Mouse (Mus musculus): ENCODE measurements at regions not wholly inside any gene's neighbourhood (a gene's known extent, or its start where the extent isn't known, plus 50 kb on each side); places are given as distances from the start of the nearest gene placed in this dataset.

DNA sequence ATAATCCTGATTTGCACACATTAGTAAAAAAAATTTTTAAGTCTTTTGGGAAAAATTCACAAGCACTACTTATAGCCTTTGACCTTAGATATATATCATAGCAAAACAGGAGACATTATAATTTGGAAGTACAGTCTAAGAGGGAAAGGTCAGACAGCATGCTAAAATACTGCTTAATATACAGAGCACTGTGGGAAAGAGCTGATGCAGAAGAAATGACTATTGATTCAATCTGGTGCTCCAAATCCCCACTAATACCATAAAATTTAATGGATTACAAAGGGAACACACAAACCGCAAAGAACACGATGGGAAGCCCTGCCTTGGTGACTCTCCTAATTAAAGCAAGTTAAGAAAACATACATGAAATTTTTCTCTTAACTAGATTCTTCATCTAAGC, 126.3 kb downstream of the S1pr1 start:
- no peak overlapping the region for H3K4me2 ChIP-seq (ENCODE audit: low read depth, low read length)
- 57% methylated on average over 2 of the region's 2 CpGs for WGBS
- no peaks in the 10 kb centered on the region for H3K36me3 ChIP-seq (replicated peaks; ENCODE audit: control insufficient read depth, insufficient read depth, low read depth, low read length)
- ATAC-seq (replicated peaks; ENCODE audit: insufficient number of reproducible peaks, low FRiP score, low TSS enrichment, low read depth), result no peak
- H3K9ac ChIP-seq (replicated peaks; ENCODE audit: low read length), result no peak overlapping the region
- H3K27me3 ChIP-seq (ENCODE audit: control insufficient read depth, insufficient read depth, low read length), result no peaks in the 10 kb centered on the region
- H3K27ac ChIP-seq (replicated peaks; ENCODE audit: low read depth, low read length), result no peak overlapping the region
- no peak overlapping the region for H3K4me3 ChIP-seq (ENCODE audit: low read depth, low read length)
- DNase-seq (ENCODE audit: low spot score), result no peak
- H3K4me1 ChIP-seq (ENCODE audit: control insufficient read depth, insufficient read depth, low read length), result no peaks in the 10 kb centered on the region
- H3K9me3 ChIP-seq (replicated peaks; ENCODE audit: control insufficient read depth, low read length), result no peaks in the 10 kb centered on the region

DNA sequence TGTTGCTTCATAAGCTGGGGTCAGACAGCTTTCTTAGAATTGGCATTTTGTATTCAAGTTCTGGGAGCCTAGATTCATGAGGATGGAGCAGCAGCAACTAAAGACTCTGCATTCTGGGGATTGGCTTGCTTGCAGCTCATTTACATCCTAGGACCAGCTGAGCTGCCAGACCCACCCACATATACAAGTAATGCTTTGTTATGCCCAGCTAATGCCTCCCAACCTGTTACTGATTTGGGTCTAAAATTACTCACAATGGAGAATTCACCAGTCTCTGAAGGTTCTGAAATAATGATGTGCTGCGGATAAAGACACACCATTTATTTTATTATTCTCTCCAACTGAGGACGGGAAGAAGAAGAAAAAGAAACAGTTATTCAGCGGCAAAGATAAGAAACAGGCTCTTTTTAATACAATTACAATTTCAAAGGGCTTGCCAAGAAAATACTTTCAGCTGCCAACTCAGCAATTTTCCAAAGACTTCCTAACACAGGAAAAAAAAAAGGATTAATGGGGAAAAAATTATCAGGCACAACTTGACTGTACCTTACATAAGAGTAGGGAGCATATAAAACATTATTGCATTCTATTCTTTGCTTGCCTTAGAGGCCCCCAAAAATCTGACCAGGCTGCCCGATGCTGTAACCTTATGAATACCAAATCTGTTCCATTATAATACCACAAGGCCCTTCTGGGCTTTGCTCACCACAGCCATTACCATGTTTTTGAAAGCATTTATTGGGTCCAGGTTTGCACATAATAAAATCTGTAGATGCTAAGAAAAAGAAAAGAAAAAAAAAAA, 134.5 kb downstream of the S1pr1 start:
- Histone ChIP-seq H3K4me1 (ENCODE audit: control insufficient read depth, insufficient read depth, low read length) (no peaks in the 10 kb centered on the region), H3K9ac (replicated peaks; ENCODE audit: low read length) (no peak overlapping the region), H3K4me3 (ENCODE audit: low read depth, low read length) (no peak overlapping the region), H3K27me3 (ENCODE audit: control insufficient read depth, insufficient read depth, low read length) (no peaks in the 10 kb centered on the region), H3K36me3 (replicated peaks; ENCODE audit: control insufficient read depth, insufficient read depth, low read depth, low read length) (no peaks in the 10 kb centered on the region), H3K27ac (replicated peaks; ENCODE audit: low read depth, low read length) (no peak overlapping the region), H3K9me3 (replicated peaks; ENCODE audit: control insufficient read depth, low read length) (no peaks in the 10 kb centered on the region), H3K4me2 (ENCODE audit: low read depth, low read length) (no peak overlapping the region)
- WGBS, result 50% methylated on average over 4 of the region's 4 CpGs
- DNase-seq (ENCODE audit: low spot score) (peak; percentile 33), ATAC-seq (replicated peaks; ENCODE audit: insufficient number of reproducible peaks, low FRiP score, low TSS enrichment, low read depth) (no peak)

DNA sequence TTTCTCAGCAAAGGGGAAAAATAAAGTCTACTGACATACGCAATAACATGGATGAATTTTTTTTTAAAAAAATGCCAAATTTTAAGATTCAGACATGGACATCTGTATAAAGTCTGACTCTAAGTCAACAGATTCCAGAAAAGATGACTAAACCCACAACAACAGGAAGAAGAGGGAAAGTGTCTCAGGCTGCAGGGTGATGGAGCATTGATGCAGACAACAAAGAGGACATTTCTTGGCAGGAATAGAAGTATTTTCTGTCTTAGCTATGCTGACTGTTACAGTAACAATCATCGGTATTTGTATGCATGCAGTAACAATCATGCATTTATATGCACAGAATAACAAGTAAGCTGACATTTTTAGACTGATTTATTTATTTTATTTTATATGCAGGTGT, 139.5 kb downstream of the S1pr1 start:
- 98% methylated on average over 2 of the region's 2 CpGs for WGBS
- ATAC-seq (replicated peaks; ENCODE audit: insufficient number of reproducible peaks, low FRiP score, low TSS enrichment, low read depth), result no peak
- no peaks in the 10 kb centered on the region for H3K36me3 ChIP-seq (replicated peaks; ENCODE audit: control insufficient read depth, insufficient read depth, low read depth, low read length)
- no peak overlapping the region for H3K4me3 ChIP-seq (ENCODE audit: low read depth, low read length)
- H3K9me3 ChIP-seq (replicated peaks; ENCODE audit: control insufficient read depth, low read length), result no peaks in the 10 kb centered on the region
- H3K4me1 ChIP-seq (ENCODE audit: control insufficient read depth, insufficient read depth, low read length), result no peaks in the 10 kb centered on the region
- no peak overlapping the region for H3K4me2 ChIP-seq (ENCODE audit: low read depth, low read length)
- no peak for DNase-seq (ENCODE audit: low spot score)
- no peak overlapping the region for H3K27ac ChIP-seq (replicated peaks; ENCODE audit: low read depth, low read length)
- no peak overlapping the region for H3K9ac ChIP-seq (replicated peaks; ENCODE audit: low read length)
- no peaks in the 10 kb centered on the region for H3K27me3 ChIP-seq (ENCODE audit: control insufficient read depth, insufficient read depth, low read length)

DNA sequence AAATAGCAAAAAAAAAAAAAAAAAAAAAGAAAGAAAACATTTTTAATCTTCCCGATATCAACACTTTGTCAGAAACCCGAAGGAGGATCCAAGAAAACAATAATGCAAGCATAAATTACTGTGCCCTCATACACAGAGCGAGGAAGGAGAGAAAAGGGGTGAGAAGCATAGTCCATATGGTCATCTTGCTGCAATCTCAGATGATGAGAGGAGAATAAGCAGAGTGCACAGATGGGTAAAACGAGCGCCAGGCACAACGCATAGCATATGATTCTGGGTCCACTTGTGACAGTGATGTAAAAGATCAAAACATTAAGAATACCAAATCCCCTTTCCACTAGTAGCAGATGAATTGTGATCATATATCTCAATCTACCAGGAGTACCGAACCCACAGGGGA, 152.1 kb downstream of the S1pr1 start:
- WGBS, result 82% methylated on average over 7 of the region's 7 CpGs
- Histone ChIP-seq H3K9ac (replicated peaks; ENCODE audit: low read length) (no peak overlapping the region), H3K36me3 (replicated peaks; ENCODE audit: control insufficient read depth, insufficient read depth, low read depth, low read length) (no peaks in the 10 kb centered on the region), H3K9me3 (replicated peaks; ENCODE audit: control insufficient read depth, low read length) (no peaks in the 10 kb centered on the region), H3K4me2 (ENCODE audit: low read depth, low read length) (no peak overlapping the region), H3K4me1 (ENCODE audit: control insufficient read depth, insufficient read depth, low read length) (no peaks in the 10 kb centered on the region), H3K27me3 (ENCODE audit: control insufficient read depth, insufficient read depth, low read length) (no peaks in the 10 kb centered on the region), H3K27ac (replicated peaks; ENCODE audit: low read depth, low read length) (no peak overlapping the region), H3K4me3 (ENCODE audit: low read depth, low read length) (no peak overlapping the region)
- no peak for DNase-seq (ENCODE audit: low spot score)
- ATAC-seq (replicated peaks; ENCODE audit: insufficient number of reproducible peaks, low FRiP score, low TSS enrichment, low read depth), result no peak

DNA sequence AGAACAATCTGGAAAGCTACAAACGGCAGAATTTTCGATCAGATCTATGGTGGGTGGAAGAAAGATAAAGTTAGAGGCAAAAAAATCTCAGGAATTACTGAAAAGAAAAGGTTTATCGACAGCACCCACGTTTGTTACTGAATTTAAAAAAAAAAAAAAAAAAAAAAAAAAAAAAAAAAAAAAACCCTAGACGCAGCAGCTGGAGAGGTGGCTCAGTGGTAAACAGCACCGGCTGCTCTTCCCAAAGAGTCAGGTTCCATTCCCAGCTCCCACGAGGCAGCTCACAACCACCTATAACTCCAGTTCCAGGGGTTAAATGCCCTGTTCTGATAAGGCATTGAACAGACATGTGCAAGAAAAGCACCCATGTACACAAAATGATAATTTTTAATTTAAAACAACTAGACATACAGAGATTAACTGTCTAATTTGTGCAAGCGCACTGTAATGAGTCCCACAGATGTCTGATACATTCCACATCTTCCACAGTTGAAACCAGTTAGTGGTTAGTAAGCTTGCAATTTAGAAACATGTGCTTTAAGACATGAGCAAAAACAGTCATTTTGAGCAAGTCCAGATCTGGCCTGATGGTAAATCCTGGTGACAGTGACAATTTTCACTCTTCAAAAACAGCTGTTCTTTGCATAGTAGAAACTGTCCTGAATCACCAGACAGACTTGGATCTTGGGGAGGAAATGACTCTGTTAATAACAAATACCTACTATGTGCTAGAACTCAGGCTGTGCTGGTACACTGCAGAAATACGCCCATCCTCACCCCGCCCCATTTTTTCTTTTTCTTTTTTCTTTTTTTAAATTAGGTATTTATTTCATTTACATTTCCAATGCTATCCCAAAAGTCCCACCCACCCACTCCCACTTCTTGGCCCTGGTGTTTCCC, 159.8 kb downstream of the S1pr1 start:
- peak; percentile 45 for ATAC-seq (replicated peaks; ENCODE audit: insufficient number of reproducible peaks, low FRiP score, low TSS enrichment, low read depth)
- Histone ChIP-seq H3K4me2 (ENCODE audit: low read depth, low read length) (no peak overlapping the region), H3K27ac (replicated peaks; ENCODE audit: low read depth, low read length) (no peak overlapping the region), H3K4me1 (ENCODE audit: control insufficient read depth, insufficient read depth, low read length) (no peaks in the 10 kb centered on the region), H3K9me3 (replicated peaks; ENCODE audit: control insufficient read depth, low read length) (no peaks in the 10 kb centered on the region), H3K36me3 (replicated peaks; ENCODE audit: control insufficient read depth, insufficient read depth, low read depth, low read length) (no peaks in the 10 kb centered on the region), H3K4me3 (ENCODE audit: low read depth, low read length) (no peak overlapping the region), H3K27me3 (ENCODE audit: control insufficient read depth, insufficient read depth, low read length) (no peaks in the 10 kb centered on the region), H3K9ac (replicated peaks; ENCODE audit: low read length) (no peak overlapping the region)
- WGBS, result 58% methylated on average over 9 of the region's 10 CpGs
- peak; percentile 56 for DNase-seq (ENCODE audit: low spot score)

GRCm38 (mm10) chr3:115553848-115554515, 160.9 kb downstream of the S1pr1 start:
- Histone ChIP-seq H3K9me3 (replicated peaks; ENCODE audit: control insufficient read depth, low read length) (no peaks in the 10 kb centered on the region), H3K4me2 (ENCODE audit: low read depth, low read length) (no peak overlapping the region), H3K9ac (replicated peaks; ENCODE audit: low read length) (no peak overlapping the region), H3K27me3 (ENCODE audit: control insufficient read depth, insufficient read depth, low read length) (no peaks in the 10 kb centered on the region), H3K4me3 (ENCODE audit: low read depth, low read length) (no peak overlapping the region), H3K36me3 (replicated peaks; ENCODE audit: control insufficient read depth, insufficient read depth, low read depth, low read length) (no peaks in the 10 kb centered on the region), H3K4me1 (ENCODE audit: control insufficient read depth, insufficient read depth, low read length) (no peaks in the 10 kb centered on the region), H3K27ac (replicated peaks; ENCODE audit: low read depth, low read length) (no peak overlapping the region)
- DNase-seq (ENCODE audit: low spot score), result peak; percentile 73
- WGBS, result 43% methylated on average over 10 of the region's 10 CpGs
- peak; percentile 66 for ATAC-seq (replicated peaks; ENCODE audit: insufficient number of reproducible peaks, low FRiP score, low TSS enrichment, low read depth)

GRCm38 (mm10) chr3:115541789-115542188, 173.1 kb downstream of the S1pr1 start:
- Histone ChIP-seq H3K9me3 (replicated peaks; ENCODE audit: control insufficient read depth, low read length) (no peaks in the 10 kb centered on the region), H3K4me1 (ENCODE audit: control insufficient read depth, insufficient read depth, low read length) (no peaks in the 10 kb centered on the region), H3K4me3 (ENCODE audit: low read depth, low read length) (no peak overlapping the region), H3K27ac (replicated peaks; ENCODE audit: low read depth, low read length) (no peak overlapping the region), H3K4me2 (ENCODE audit: low read depth, low read length) (no peak overlapping the region), H3K36me3 (replicated peaks; ENCODE audit: control insufficient read depth, insufficient read depth, low read depth, low read length) (no peaks in the 10 kb centered on the region), H3K27me3 (ENCODE audit: control insufficient read depth, insufficient read depth, low read length) (no peaks in the 10 kb centered on the region), H3K9ac (replicated peaks; ENCODE audit: low read length) (no peak overlapping the region)
- WGBS, result 90% methylated on average over 1 of the region's 1 CpGs
- no peak for ATAC-seq (replicated peaks; ENCODE audit: insufficient number of reproducible peaks, low FRiP score, low TSS enrichment, low read depth)
- peak; percentile 64 for DNase-seq (ENCODE audit: low spot score)
